Mouse (Mus musculus) small intestine, adult 2 months (tissue): ENCODE results near the gene Psen2. TPM values are rescaled to one million over a fixed set of nuclear protein-coding genes. Genes with fewer than 3 reads are reported as not detected.

Source experiments
- H3K27ac ChIP-seq: fragments of 200-500 bp; 2 replicates; pipeline ENCODE4 v1.5.1; 2012; ENCODE audit warnings: low read depth, low read length, control low read depth, inconsistent platforms; ENCODE audit not compliant: insufficient read depth
- H3K27me3 ChIP-seq: fragments of 200-500 bp; 2 replicates; pipeline ENCODE4 v1.6.1; 2012; ENCODE audit warnings: mild to moderate bottlenecking, moderate library complexity, low read length, inconsistent platforms; ENCODE audit not compliant: control insufficient read depth, insufficient read depth
- H3K36me3 ChIP-seq: fragments of 200-500 bp; 2 replicates; pipeline ENCODE4 v1.6.1; 2012; ENCODE audit warnings: mild to moderate bottlenecking, low read length, control low read depth, inconsistent platforms; ENCODE audit not compliant: control insufficient read depth, insufficient read depth
- H3K4me1 ChIP-seq: fragments of 200-500 bp; 2 replicates; pipeline ENCODE4 v1.6.1; 2012; ENCODE audit warnings: low read length, inconsistent platforms, mixed read lengths; ENCODE audit not compliant: control insufficient read depth, insufficient read depth, insufficient read length
- H3K4me3 ChIP-seq: fragments of 200-500 bp; 2 replicates; pipeline ENCODE4 v1.5.1; 2012; ENCODE audit warnings: low read depth, mild to moderate bottlenecking, control low read depth, inconsistent platforms, low read length, moderate library complexity
- CTCF ChIP-seq: fragments of 200-500 bp; IDR thresholded peaks from 2 replicates; pipeline ENCODE4 v1.5.1; 2012; ENCODE audit warnings: low read depth, mild to moderate bottlenecking, control low read depth, inconsistent platforms, low read length, moderate library complexity, mixed read lengths; ENCODE audit not compliant: insufficient replicate concordance, insufficient read length; ENCODE audit errors: extremely low read depth
- POLR2A ChIP-seq: fragments of 200-500 bp; IDR thresholded peaks from 2 replicates; pipeline ENCODE4 v1.6.1; 2012; ENCODE audit warnings: low read depth, mild to moderate bottlenecking, control low read depth, inconsistent platforms, low read length, moderate library complexity
- WGBS: fragments of 180-500 bp; shearing (Covaris S2); methylation state at CpG from one replicate; pipeline ENCODE4 v1.1.7; 2018; 5-methylcytosine and 5-hydroxymethylcytosine counted together
- polyA plus RNA-seq: library from polyadenylated mRNA; depleted of rRNA; stranded (reverse); fragments of >200 nt; gene quantifications from 2 replicates; pipeline ENCODE4 v1.2.3, GENCODE M21; 2012

Gene Psen2
- polyA plus RNA-seq, 1 experiment: 24.7 TPM

DNA sequence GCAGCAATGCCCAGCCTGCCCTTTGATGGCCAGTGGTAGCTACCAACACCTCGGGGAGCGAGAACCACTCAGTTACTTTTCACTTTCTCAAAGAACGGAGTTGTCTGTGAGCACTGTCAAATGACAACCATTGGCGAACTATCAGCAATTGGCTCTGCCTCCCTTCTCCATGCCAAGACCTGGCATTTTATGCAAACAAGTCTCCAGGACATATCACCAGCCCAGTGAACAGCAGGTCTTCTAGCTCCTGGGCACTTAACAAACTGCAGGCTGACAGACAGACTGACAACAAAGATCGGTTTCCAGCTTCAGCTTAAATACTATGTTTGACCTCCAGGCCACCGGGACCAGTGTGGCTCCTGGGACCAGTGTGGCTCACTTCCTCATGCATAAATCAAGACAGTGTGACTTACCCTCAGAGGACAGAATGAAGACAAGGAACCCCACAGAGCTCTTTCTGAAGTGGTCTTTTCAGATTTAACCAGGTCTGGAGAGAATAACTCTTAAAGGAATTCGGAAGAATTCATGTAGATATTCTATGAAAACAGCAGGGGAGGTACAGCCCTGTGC lies 71.5 kb downstream of the Psen2 start:
- 23% methylated on average over 7 of the region's 7 CpGs for WGBS
- Histone ChIP-seq H3K4me1 (peaks cover 22% of the 10 kb centered on the region), H3K36me3 (no peaks in the 10 kb centered on the region), H3K27ac (peak overlapping the region; percentile 43), H3K27me3 (no peaks in the 10 kb centered on the region), H3K4me3 (peak overlapping the region; percentile 20)
- TF ChIP-seq POLR2A (peak; percentile 15; the same call in 1 of the 2 replicates), CTCF (no peak)

DNA sequence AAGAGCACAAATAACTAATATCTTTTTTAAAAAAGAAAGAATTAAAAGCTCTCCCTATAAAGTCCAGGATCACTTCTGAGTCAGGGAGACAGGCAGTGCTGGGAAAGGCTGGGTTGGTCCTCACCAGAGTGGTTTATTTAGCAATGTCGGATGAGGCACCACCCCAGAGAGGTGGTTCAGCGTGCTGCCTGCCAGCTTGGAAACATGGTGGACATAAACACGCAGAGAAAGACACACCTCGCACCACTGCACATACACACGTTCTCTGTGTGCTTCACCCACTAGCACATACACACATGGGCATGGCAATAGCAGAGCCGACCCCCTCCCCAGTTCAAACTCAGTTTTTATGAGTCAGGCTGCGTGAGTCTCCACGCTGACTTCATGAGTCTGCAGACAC lies 72.1 kb downstream of the Psen2 start:
- peak overlapping the region; percentile 20 for H3K4me3 ChIP-seq
- H3K36me3 ChIP-seq: no peaks in the 10 kb centered on the region
- H3K27me3 ChIP-seq: no peaks in the 10 kb centered on the region
- TF ChIP-seq POLR2A: no peak
- no peak for TF ChIP-seq CTCF
- H3K4me1 ChIP-seq: peaks cover 23% of the 10 kb centered on the region
- 36% methylated on average over 8 of the region's 8 CpGs for WGBS
- no peak overlapping the region for H3K27ac ChIP-seq

GRCm38 (mm10) chr1:180188951-180189350 lies 74.3 kb downstream of the Psen2 start:
- TF ChIP-seq POLR2A (no peak), CTCF (no peak)
- Histone ChIP-seq H3K36me3 (no peaks in the 10 kb centered on the region), H3K27ac (no peak overlapping the region), H3K4me1 (peaks cover 20% of the 10 kb centered on the region), H3K4me3 (no peak overlapping the region), H3K27me3 (no peaks in the 10 kb centered on the region)
- WGBS: 82% methylated on average over 4 of the region's 4 CpGs

GRCm38 (mm10) chr1:180186371-180186770 lies 76.9 kb downstream of the Psen2 start:
- Histone ChIP-seq H3K4me3 (no peak overlapping the region), H3K27ac (no peak overlapping the region), H3K4me1 (peaks cover 30% of the 10 kb centered on the region), H3K36me3 (no peaks in the 10 kb centered on the region), H3K27me3 (no peaks in the 10 kb centered on the region)
- WGBS: 31% methylated on average over 3 of the region's 3 CpGs
- TF ChIP-seq POLR2A: no peak
- no peak for TF ChIP-seq CTCF

GRCm38 (mm10) chr1:180185877-180186276 lies 77.4 kb downstream of the Psen2 start:
- Histone ChIP-seq H3K27me3 (no peaks in the 10 kb centered on the region), H3K36me3 (no peaks in the 10 kb centered on the region), H3K27ac (no peak overlapping the region), H3K4me1 (peaks cover 30% of the 10 kb centered on the region), H3K4me3 (no peak overlapping the region)
- TF ChIP-seq CTCF (no peak), POLR2A (no peak)
- WGBS: 43% methylated on average over 5 of the region's 5 CpGs

DNA sequence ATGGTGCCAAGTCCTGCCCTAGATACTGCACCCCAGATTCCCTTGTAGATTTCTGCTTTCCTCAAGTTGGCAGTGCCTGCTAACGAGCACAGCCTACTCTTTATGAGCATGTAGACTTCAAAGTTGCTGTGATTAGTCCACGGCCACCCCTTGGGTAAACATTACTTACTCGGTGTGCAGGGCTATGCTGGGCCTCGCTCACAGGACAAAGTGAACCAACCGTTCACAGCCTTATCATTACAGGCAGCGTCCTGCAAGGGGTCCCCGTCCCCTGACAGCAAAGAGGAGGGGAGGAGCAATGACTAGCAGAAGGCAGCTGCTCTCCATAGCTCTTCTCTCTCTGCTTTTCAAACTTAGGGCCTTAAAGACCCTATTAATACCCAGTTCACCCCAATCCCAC lies 78.5 kb downstream of the Psen2 start:
- 0 out of 2 replicates have a peak overlapping the region, but pooled peaks have one; percentile 20 for H3K27ac ChIP-seq

GRCm38 (mm10) chr1:180183525-180184159 lies 79.6 kb downstream of the Psen2 start:
- peaks cover 30% of the 10 kb centered on the region for H3K4me1 ChIP-seq
- 0 out of 2 replicates have a peak overlapping the region, but pooled peaks have one; percentile 35 for H3K27ac ChIP-seq
- 42% methylated on average over 6 of the region's 6 CpGs for WGBS
- no peak overlapping the region for H3K4me3 ChIP-seq
- TF ChIP-seq POLR2A (no peak), CTCF (no peak)
- no peaks in the 10 kb centered on the region for H3K27me3 ChIP-seq
- 0 out of 2 replicates have a peak, but pooled peaks cover 2% of the 10 kb centered on the region for H3K36me3 ChIP-seq

More for the DNA sequence above, 78.5 kb downstream of the Psen2 start:
- peaks cover 30% of the 10 kb centered on the region for H3K4me1 ChIP-seq
- 23% methylated on average over 7 of the region's 7 CpGs for WGBS
- no peaks in the 10 kb centered on the region for H3K27me3 ChIP-seq
- no peak for TF ChIP-seq POLR2A
- TF ChIP-seq CTCF: no peak
- H3K36me3 ChIP-seq: no peaks in the 10 kb centered on the region
- H3K4me3 ChIP-seq: no peak overlapping the region
